Mouse (Mus musculus): ENCODE data around the gene Hdlbp. TPM values are rescaled to one million over a fixed set of nuclear protein-coding genes. Genes with fewer than 3 reads are reported as not detected.

Gene Hdlbp
- 15.7 and 20.3 TPM in 2 replicates for polyA plus RNA-seq (2012; ENCODE audit: low replicate concordance)

GRCm38 (mm10) chr1:93478586-93479475 lies at the start of gene Hdlbp:
Gene Hdlbp, minus strand, starts transcription at chr1:93478815.

GRCm38 (mm10) chr1:93511585-93512350 lies 33.2 kb upstream of the Hdlbp start, which contains the start of gene Farp2:
Gene Farp2, plus strand, starts transcription at chr1:93512079.

GRCm38 (mm10) chr1:93373665-93374064 lies 105.0 kb downstream of the Hdlbp start, which contains the start of gene Ano7:
Gene Ano7, plus strand, starts transcription at chr1:93373930.

Other genes with a start within 250 kb of the Hdlbp start
- 1.4 and 2.2 TPM in 2 replicates for gene Sned1, start 243.0 kb downstream of the Hdlbp start, polyA plus RNA-seq (2012; ENCODE audit: low replicate concordance)
- 2.9 and 3.5 TPM in 2 replicates for gene Mterf4, start 172.9 kb downstream of the Hdlbp start, polyA plus RNA-seq (2012; ENCODE audit: low replicate concordance)
- gene Ppp1r7, start 136.0 kb downstream of the Hdlbp start, polyA plus RNA-seq (2012; ENCODE audit: low replicate concordance), result 1.9 and 9.2 TPM in 2 replicates
- gene Pask, start 135.3 kb downstream of the Hdlbp start, polyA plus RNA-seq (2012; ENCODE audit: low replicate concordance), result 0.28 and 1.6 TPM in 2 replicates
- gene Ano7, start 104.9 kb downstream of the Hdlbp start, polyA plus RNA-seq (2012; ENCODE audit: low replicate concordance), result 0.03 TPM in 1 of 2 replicates, not detected in the other
- gene Farp2, start 33.3 kb upstream of the Hdlbp start, polyA plus RNA-seq (2012; ENCODE audit: low replicate concordance), result 0.74 and 1.1 TPM in 2 replicates
- 13.1 and 18.8 TPM in 2 replicates for gene Stk25, start 179.8 kb upstream of the Hdlbp start, polyA plus RNA-seq (2012; ENCODE audit: low replicate concordance)
- 0.53 and 1.9 TPM in 2 replicates for gene Bok, start 206.8 kb upstream of the Hdlbp start, polyA plus RNA-seq (2012; ENCODE audit: low replicate concordance)

Measured in hematopoietic multipotent progenitor cell, adult 10-12 weeks (in vitro differentiated cells).